Comparison of ENCODE assay signal across 11 mouse cellular contexts in genomic region chr1:176622213-176622612, GRCm38 (mm10).
"Had no signal": no experiment of that assay in that cellular context is flagged by ENCODE, and none has a peak within 500 bp of the region (broad histone marks: within the 10 kb centered on the region; RNA-seq: fewer than 3 reads in every experiment).

No protein-coding gene starts in this region.

- DNase-seq: liver, embryonic 13.5 days; liver, postnatal 0 days; lung, adult 2 months; lung, postnatal 14 days; lung, postnatal 36 days; thymus, adult 18-20 months; thymus, postnatal 14 days; thymus, postnatal 36 days had no signal

- ATAC-seq: liver, postnatal 0 days; lung, postnatal 0 days; midbrain, embryonic 13.5 days; midbrain, embryonic 15.5 days had no signal
